Comparison of ENCODE assay signal across 31 mouse cellular contexts in the genomic region with DNA sequence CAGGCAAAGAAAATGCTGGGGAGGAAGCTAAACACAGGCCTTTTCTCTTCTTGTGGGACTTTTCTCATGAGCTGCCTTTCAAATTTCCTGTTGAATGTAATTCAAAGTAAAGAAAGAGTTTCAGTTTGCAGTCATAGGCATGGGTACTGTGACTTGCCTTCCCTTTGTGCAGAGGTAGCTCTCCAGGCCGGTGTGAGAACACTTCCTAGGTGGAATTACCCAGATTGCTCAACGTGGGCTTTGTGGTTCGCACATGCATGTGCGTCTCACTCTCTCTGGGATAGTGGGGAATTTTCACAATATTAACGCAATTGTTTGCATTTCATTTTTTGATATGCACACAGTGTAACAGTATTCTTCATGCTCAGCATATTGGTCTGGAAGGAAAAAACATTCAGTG.
DNase-seq lines count a peak whose midpoint lies in the region; ATAC-seq and TF ChIP-seq lines count a peak whose summit lies in the region.
"Had no signal": no experiment of that assay in that cellular context is flagged by ENCODE, and none has a peak within 500 bp of the region (broad histone marks: within the 10 kb centered on the region; RNA-seq: fewer than 3 reads in every experiment).

No protein-coding gene starts in this region.

- TF ChIP-seq EP300 in heart, adult 2 months (IDR thresholded peaks at IDR 0.05; ENCODE audit: insufficient read depth, low read depth, low read length), result no peak
- no peak for TF ChIP-seq EP300 in MEL (IDR thresholded peaks at IDR 0.05; ENCODE audit: low read depth in 1 of 2, low read length in 2 of 2)

- no peaks in the 10 kb centered on the region for H3K36me3 ChIP-seq in heart, embryonic 16.5 days (ENCODE audit: control insufficient read depth, insufficient read depth)
- H3K36me3 ChIP-seq in heart, adult 2 months (ENCODE audit: control insufficient read depth, insufficient read depth, low read length), result no peaks in the 10 kb centered on the region
- H3K36me3 ChIP-seq in MEL (ENCODE audit: control insufficient read depth in 1 of 2, insufficient read depth in 2 of 2, low read length in 2 of 2), result peaks cover 0 to 64% of the 10 kb centered on the region in 2 experiments; a peak in 2 of 4 replicates
- no peaks in the 10 kb centered on the region for H3K36me3 ChIP-seq in midbrain, embryonic 16.5 days (ENCODE audit: control insufficient read depth, insufficient read depth, low read length)
- H3K36me3 ChIP-seq: embryonic facial prominence, embryonic 10.5 days; embryonic facial prominence, embryonic 15.5 days; forebrain, embryonic 12.5 days; limb, embryonic 10.5 days; limb, embryonic 15.5 days; liver, embryonic 15.5 days; midbrain, embryonic 15.5 days; neural tube, embryonic 12.5 days had no signal

- TF ChIP-seq RAD21 in MEL (IDR thresholded peaks at IDR 0.05; ENCODE audit: low read depth, low read length), result no peak

- WGBS in heart, embryonic 16.5 days, result 89% methylated on average over 5 of the region's 5 CpGs
- 90% methylated on average over 5 of the region's 5 CpGs for WGBS in heart, adult 2 months
- WGBS in midbrain, embryonic 16.5 days, result 93% methylated on average over 5 of the region's 5 CpGs

- no peaks in the 10 kb centered on the region for H3K4me1 ChIP-seq in heart, embryonic 16.5 days (ENCODE audit: control insufficient read depth, insufficient read depth, low read length)
- no peaks in the 10 kb centered on the region for H3K4me1 ChIP-seq in heart, adult 2 months (ENCODE audit: control insufficient read depth, insufficient read depth, low read length)
- H3K4me1 ChIP-seq in MEL (ENCODE audit: control insufficient read depth in 1 of 2, insufficient read depth in 2 of 2, low read length in 2 of 2), result peaks cover 56 to 59% of the 10 kb centered on the region in 2 experiments
- no peaks in the 10 kb centered on the region for H3K4me1 ChIP-seq in midbrain, embryonic 16.5 days (ENCODE audit: control insufficient read depth, insufficient read depth, low read length)
- H3K4me1 ChIP-seq: embryonic facial prominence, embryonic 10.5 days; embryonic facial prominence, embryonic 15.5 days; forebrain, embryonic 12.5 days; limb, embryonic 10.5 days; limb, embryonic 15.5 days; midbrain, embryonic 15.5 days; neural tube, embryonic 12.5 days had no signal

- no peak for TF ChIP-seq POLR2A in heart, adult 2 months (IDR thresholded peaks at IDR 0.05; ENCODE audit: insufficient read depth, low read depth, low read length)
- TF ChIP-seq POLR2A in MEL (IDR thresholded peaks at IDR 0.05; ENCODE audit: control insufficient read depth in 1 of 2, insufficient read depth in 1 of 2, low read depth in 1 of 2, low read length in 2 of 2, poor library complexity in 1 of 2), result no peak

- no peak overlapping the region for H3K4me3 ChIP-seq in heart, embryonic 16.5 days (ENCODE audit: low read length)
- H3K4me3 ChIP-seq in heart, adult 2 months, result no peak overlapping the region
- no peak overlapping the region for H3K4me3 ChIP-seq in MEL (ENCODE audit: control insufficient read depth in 1 of 2, insufficient read depth in 1 of 2, low read depth in 2 of 2, low read length in 2 of 2)
- no peak overlapping the region for H3K4me3 ChIP-seq in midbrain, embryonic 16.5 days (ENCODE audit: low read depth, low read length)
- H3K4me3 ChIP-seq: embryonic facial prominence, embryonic 10.5 days; embryonic facial prominence, embryonic 15.5 days; forebrain, embryonic 12.5 days; layer of hippocampus, adult 2 months; limb, embryonic 10.5 days; limb, embryonic 15.5 days; liver, embryonic 15.5 days; midbrain, embryonic 15.5 days; neural tube, embryonic 12.5 days had no signal

- peak overlapping the region; percentile 37; the same call in 1 of the 2 replicates for H3K27ac ChIP-seq in heart, embryonic 16.5 days (ENCODE audit: low read length)
- no peak overlapping the region for H3K27ac ChIP-seq in heart, adult 2 months
- peak overlapping the region; percentile 100 for H3K27ac ChIP-seq in MEL (ENCODE audit: control insufficient read depth, low read depth, low read length)
- no peak overlapping the region for H3K27ac ChIP-seq in midbrain, embryonic 16.5 days (ENCODE audit: low read length)
- H3K27ac ChIP-seq: embryonic facial prominence, embryonic 10.5 days; embryonic facial prominence, embryonic 15.5 days; forebrain, embryonic 12.5 days; hindbrain, postnatal 0 days; layer of hippocampus, adult 2 months; limb, embryonic 10.5 days; limb, embryonic 15.5 days; liver, embryonic 15.5 days; midbrain, embryonic 15.5 days; neural tube, embryonic 12.5 days had no signal

- no peak for DNase-seq in heart, adult 2 months
- peak; percentile 44 for DNase-seq in thymus, postnatal 0 days (ENCODE audit: low spot score)
- no peak for DNase-seq in thymus, postnatal 10 days (ENCODE audit: low spot score in 2 of 2)
- DNase-seq in MEL (ENCODE audit: low read depth, low spot score), result no peak
- no peak for DNase-seq in kidney, postnatal 14 days
- DNase-seq: adrenal gland, postnatal 10 days; cerebellum, adult 8-10 months; cerebellum, postnatal 25 days; forebrain, postnatal 0 days; gastrocnemius, postnatal 10 days; heart, postnatal 10 days; kidney, adult 11 months; kidney, postnatal 25 days; lung, embryonic 14.5 days; lung, postnatal 14 days; right cerebral cortex, adult 18-20 months; spleen, adult 18-20 months had no signal

- intact Hi-C loops in heart, adult 2 months (cut with DNase I), result no loop called here

- H3K4me2 ChIP-seq in heart, embryonic 16.5 days (ENCODE audit: low read depth, low read length), result no peak overlapping the region
- H3K4me2 ChIP-seq in midbrain, embryonic 16.5 days (ENCODE audit: low read length), result no peak overlapping the region
- H3K4me2 ChIP-seq: embryonic facial prominence, embryonic 15.5 days; forebrain, embryonic 12.5 days; heart, embryonic 11.5 days; limb, embryonic 15.5 days; liver, embryonic 15.5 days; lung, embryonic 14.5 days; midbrain, embryonic 15.5 days; neural tube, embryonic 12.5 days had no signal

- no peak for TF ChIP-seq CTCF in heart, adult 2 months (IDR thresholded peaks at IDR 0.05)
- TF ChIP-seq CTCF in MEL (IDR thresholded peaks at IDR 0.05 in 2 of 3, conservative IDR thresholded peaks at IDR 0.05 in 1 of 3; ENCODE audit: control insufficient read depth in 1 of 3, insufficient read depth in 1 of 3, low read depth in 2 of 3, low read length in 3 of 3, poor library complexity in 1 of 3, severe bottlenecking in 1 of 3), result no peak

- no peaks in the 10 kb centered on the region for H3K9me3 ChIP-seq in heart, embryonic 16.5 days (replicated peaks; ENCODE audit: control insufficient read depth, low read length)
- no peaks in the 10 kb centered on the region for H3K9me3 ChIP-seq in MEL (replicated peaks; ENCODE audit: insufficient read depth, low read length)
- no peaks in the 10 kb centered on the region for H3K9me3 ChIP-seq in midbrain, embryonic 16.5 days (replicated peaks; ENCODE audit: control insufficient read depth, low read length, poor library complexity, severe bottlenecking)
- H3K9me3 ChIP-seq: embryonic facial prominence, embryonic 15.5 days; limb, embryonic 15.5 days; liver, embryonic 15.5 days; midbrain, embryonic 15.5 days; neural tube, embryonic 12.5 days had no signal

- H3K27me3 ChIP-seq in heart, embryonic 16.5 days (ENCODE audit: control insufficient read depth, insufficient read depth, low read length), result no peaks in the 10 kb centered on the region
- no peaks in the 10 kb centered on the region for H3K27me3 ChIP-seq in heart, adult 2 months (ENCODE audit: control insufficient read depth, insufficient read depth, low read length)
- no peaks in the 10 kb centered on the region for H3K27me3 ChIP-seq in MEL (ENCODE audit: control insufficient read depth in 1 of 2, insufficient read depth in 2 of 2, low read length in 2 of 2)
- H3K27me3 ChIP-seq in midbrain, embryonic 16.5 days (ENCODE audit: control insufficient read depth, insufficient read depth, low read depth, low read length), result no peaks in the 10 kb centered on the region
- H3K27me3 ChIP-seq: embryonic facial prominence, embryonic 15.5 days; forebrain, embryonic 12.5 days; limb, embryonic 15.5 days; liver, embryonic 15.5 days; midbrain, embryonic 15.5 days; neural tube, embryonic 12.5 days had no signal

- H3K9ac ChIP-seq in heart, embryonic 16.5 days (ENCODE audit: low read length), result no peak overlapping the region
- no peak overlapping the region for H3K9ac ChIP-seq in heart, adult 2 months (ENCODE audit: low read depth, low read length)
- H3K9ac ChIP-seq in MEL (ENCODE audit: control insufficient read depth, low read depth, low read length, poor library complexity, severe bottlenecking), result no peak overlapping the region
- no peak overlapping the region for H3K9ac ChIP-seq in midbrain, embryonic 16.5 days (ENCODE audit: low read depth, low read length)
- H3K9ac ChIP-seq: embryonic facial prominence, embryonic 15.5 days; forebrain, embryonic 12.5 days; forebrain, postnatal 0 days; limb, embryonic 15.5 days; liver, embryonic 15.5 days; lung, embryonic 14.5 days; midbrain, embryonic 15.5 days; neural tube, embryonic 12.5 days had no signal

- no peaks in the 10 kb centered on the region for H3K79me2 ChIP-seq in heart, adult 2 months (replicated peaks; ENCODE audit: control insufficient read depth, insufficient read depth, low read length)
- no peaks in the 10 kb centered on the region; the same call in 1 of the 2 replicates for H3K79me2 ChIP-seq in MEL (ENCODE audit: control insufficient read depth, insufficient read depth, low read length, poor library complexity)

- ATAC-seq in heart, embryonic 16.5 days (replicated peaks; ENCODE audit: extremely low read depth, insufficient read depth, low FRiP score), result no peak
- ATAC-seq in inflammation-experienced regulatory T-cells, adult 6 months, result peak; percentile 72
- no peak for ATAC-seq in midbrain, embryonic 16.5 days
- ATAC-seq: forebrain, postnatal 0 days; hindbrain, postnatal 0 days; midbrain, embryonic 15.5 days had no signal

TF ChIP-seq in MEL, 35 proteins besides CTCF, POLR2A, EP300 and RAD21:
- TF ChIP-seq CHD1 (IDR thresholded peaks at IDR 0.05; ENCODE audit: low read depth, low read length) (no peak), E2F4 (IDR thresholded peaks at IDR 0.05; ENCODE audit: borderline replicate concordance, low read depth, low read length) (no peak), ELF1 (IDR thresholded peaks at IDR 0.05; ENCODE audit: low read depth, low read length) (no peak), HCFC1 (IDR thresholded peaks at IDR 0.05; ENCODE audit: low read depth, low read length) (no peak)

Comparison
In these comparisons a context has a peak if more than half of its experiments do, and no peak if none do; other contexts are left out.
1. H3K27ac ChIP-seq: peak in heart, embryonic 16.5 days (single experiment) and MEL (single experiment); none in heart, adult 2 months (single experiment) and midbrain, embryonic 16.5 days (single experiment).